Mouse (Mus musculus): ENCODE results near the gene Btn2a2. TPM values are rescaled to one million over a fixed set of nuclear protein-coding genes. Genes with fewer than 3 reads are reported as not detected.

Gene Btn2a2
- not detected in 2 replicates for polyA plus RNA-seq (2012)

DNA sequence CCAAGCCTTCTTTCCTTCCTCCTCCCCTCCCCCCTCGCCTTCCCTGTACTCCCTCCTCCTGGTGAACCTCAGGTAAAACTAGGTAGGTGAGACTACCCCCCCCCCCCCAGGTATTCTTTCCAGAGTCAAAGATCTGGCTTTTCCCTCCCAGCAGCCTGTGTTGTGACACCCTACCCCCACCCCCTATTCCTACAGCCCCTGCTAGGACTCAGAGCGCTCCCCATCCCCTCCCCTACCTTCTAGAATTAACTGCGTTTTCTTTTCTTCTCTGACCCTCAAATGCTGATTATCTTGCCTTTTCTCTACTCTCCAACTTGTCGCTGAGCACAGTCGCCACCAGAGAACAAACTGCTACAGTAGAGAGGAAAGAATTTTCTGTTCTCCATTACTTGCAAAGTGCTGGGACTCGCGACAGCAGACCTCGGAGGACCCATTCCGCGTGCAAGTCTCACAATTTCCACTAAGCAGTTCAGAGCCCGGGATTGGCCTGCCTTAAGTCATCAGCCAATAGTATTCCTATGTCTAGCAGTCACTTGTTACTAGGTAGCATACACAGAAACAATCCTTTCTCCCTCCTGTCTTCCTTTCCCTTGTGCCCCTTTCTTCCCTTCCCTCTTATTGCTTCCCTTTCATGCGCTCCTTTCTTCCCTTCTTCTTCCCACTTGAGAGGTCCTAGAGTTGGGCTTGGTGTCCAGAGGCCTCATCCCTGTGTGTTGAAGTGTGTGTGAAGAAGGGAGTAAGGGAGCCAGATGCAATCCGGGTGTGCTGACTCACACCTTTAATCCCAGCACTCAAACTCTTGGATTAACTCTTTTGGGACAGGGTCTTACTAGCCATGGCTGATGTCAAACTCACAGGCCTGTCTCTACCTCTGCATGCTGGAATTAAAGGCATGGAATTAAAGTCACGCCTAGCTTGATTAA, at the start of gene Btn2a2:
Gene Btn2a2 (minus strand): TSS at position 458 of the 923 bp plus-strand sequence.

DNA sequence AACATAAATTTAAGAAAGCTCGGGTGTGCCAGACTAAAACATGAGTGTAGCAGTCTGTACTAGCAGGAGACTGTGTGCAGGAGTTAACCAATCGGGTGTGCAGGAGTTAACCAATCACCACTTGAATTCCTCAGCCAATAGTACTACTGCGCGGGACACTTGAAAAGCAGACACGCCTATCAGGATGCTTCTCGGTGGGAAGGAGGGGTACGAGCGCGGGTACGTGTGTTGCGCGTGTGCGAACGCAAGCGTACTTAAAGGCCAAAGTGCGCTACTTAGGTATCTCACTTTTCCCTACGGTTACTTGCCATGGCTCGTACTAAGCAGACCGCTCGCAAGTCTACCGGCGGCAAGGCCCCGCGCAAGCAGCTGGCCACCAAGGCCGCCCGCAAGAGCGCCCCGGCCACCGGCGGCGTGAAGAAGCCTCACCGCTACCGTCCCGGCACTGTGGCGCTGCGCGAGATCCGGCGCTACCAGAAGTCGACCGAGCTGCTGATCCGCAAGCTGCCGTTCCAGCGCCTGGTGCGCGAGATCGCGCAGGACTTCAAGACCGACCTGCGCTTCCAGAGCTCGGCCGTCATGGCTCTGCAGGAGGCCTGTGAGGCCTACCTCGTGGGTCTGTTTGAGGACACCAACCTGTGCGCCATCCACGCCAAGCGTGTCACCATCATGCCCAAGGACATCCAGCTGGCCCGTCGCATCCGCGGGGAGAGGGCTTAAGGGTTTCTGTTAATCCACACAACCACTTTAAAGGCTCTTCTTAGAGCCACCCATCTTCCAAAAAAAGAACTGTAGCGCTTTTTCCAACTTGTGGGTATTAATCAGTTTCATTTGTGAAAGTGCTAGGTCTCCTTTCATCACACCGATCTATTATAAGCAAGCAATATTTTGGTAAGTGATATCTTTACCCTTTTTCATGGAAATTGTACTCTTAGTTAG, 46.7 kb upstream of the Btn2a2 start, which contains the start of gene Hist1h3g:
Gene Hist1h3g (plus strand): TSS at position 286 of the 939 bp plus-strand sequence.

DNA sequence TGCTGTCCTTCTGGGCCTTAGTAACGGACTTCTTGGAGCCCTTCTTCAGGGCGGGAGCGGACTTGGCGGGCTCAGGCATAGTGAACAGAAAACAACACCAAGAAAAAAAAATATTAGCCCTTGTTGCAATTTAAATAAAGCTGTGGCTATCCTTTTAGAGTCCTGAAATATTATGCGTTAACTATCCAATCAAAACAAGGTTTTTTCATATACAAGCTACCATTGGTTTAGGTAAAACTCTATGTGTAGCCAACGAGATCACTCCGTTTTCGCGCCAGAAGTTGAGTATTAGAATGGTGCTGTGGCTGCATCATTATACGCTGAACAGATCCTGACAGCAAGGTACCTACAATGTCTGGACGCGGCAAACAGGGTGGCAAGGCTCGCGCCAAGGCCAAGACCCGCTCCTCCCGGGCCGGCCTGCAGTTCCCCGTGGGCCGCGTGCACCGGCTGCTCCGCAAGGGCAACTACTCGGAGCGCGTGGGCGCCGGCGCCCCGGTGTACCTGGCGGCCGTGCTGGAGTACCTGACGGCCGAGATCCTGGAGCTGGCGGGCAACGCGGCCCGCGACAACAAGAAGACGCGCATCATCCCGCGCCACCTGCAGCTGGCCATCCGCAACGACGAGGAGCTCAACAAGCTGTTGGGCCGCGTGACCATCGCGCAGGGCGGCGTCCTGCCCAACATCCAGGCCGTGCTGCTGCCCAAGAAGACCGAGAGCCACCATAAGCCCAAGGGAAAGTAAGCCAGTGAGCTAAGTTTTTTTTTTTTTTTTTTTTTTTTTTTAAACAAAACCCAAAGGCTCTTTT, 45.1 kb upstream of the Btn2a2 start, which contains the start of gene Hist1h2af:
Gene Hist1h2af (plus strand): TSS at position 347 of the 808 bp plus-strand sequence.

DNA sequence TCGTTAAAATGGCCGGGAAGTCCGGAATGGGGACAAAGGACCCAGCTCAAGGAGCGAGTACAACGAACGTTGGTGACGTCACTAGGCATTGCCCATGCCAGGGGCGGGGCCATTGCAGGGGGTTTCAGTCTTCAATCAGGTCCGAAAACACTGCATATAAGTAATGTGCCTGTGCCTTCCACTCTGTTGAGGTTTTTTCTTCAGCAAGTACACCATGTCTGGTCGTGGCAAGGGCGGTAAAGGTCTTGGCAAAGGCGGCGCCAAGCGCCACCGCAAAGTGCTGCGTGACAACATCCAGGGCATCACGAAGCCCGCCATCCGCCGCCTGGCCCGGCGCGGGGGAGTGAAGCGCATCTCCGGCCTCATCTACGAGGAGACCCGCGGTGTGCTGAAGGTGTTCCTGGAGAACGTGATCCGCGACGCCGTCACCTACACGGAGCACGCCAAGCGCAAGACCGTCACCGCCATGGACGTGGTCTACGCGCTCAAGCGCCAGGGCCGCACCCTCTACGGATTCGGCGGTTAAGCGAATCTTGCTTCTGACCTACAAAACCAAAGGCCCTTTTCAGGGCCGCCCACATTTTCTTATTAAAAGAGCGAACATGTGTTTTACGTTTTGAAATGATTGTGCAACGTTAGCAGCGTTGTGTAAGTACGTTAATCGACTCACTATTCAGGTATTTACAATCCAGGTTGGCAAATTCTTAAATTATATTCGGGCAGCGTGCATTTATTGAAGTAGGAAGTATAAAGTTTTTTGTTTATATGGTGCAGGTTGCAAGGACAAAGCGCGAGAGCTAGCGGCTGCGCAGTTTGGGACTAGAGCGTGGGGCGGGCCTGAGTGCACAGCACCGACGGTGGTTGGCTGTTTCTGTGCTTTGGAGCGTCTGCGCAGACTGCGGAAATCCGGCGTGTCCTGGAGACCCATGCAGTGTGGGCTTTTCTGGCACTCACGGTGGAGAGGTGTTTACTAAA, 42.5 kb upstream of the Btn2a2 start, which contains the start of gene Hist1h4h:
Gene Hist1h4h (plus strand): TSS at position 150 of the 975 bp plus-strand sequence.

DNA sequence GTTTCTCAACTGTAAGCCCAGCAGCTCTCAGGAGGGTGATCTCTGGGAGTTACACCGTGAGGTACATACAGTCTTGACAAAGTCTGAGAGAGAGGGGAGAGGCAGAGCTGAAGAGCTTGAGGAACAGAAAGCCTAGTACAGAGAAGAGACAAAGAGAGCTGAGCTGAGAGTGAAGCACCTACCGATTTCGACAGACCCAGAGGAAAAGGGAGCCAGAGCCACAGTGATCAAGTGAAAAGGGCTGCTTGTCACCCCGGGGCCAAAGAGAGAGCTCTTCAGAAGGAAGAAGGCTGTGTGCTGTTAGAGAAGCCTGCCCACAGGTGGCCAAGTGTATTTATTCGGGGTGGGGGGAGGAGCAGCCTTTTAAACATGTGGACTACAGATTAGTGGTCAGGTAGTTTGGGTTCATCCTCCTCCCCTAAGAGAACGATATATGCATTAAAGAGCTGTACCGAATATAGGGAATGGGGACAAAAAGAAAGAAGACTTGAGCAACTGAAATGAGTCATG, 23.0 kb downstream of the Btn2a2 start, which contains the start of gene Btn1a1:
Gene Btn1a1 (minus strand): TSS at position 302 of the 510 bp plus-strand sequence.

Other genes starting within 250 kb of the Btn2a2 start
- not detected in 2 replicates for gene Vmn1r223, start 241.7 kb downstream of the Btn2a2 start, polyA plus RNA-seq (2012)
- 0.45 and 1.00 TPM in 2 replicates for gene Zfp322a, start 119.6 kb downstream of the Btn2a2 start, polyA plus RNA-seq (2012)
- gene Abt1, start 65.0 kb downstream of the Btn2a2 start, polyA plus RNA-seq (2012), result 10.5 and 13.8 TPM in 2 replicates
- not detected in 2 replicates for gene Btn1a1, start 23.0 kb downstream of the Btn2a2 start, polyA plus RNA-seq (2012)
- gene Hist1h4h, start 42.2 kb upstream of the Btn2a2 start, polyA plus RNA-seq (2012), result 33.5 and 38.6 TPM in 2 replicates
- 81.4 and 86.9 TPM in 2 replicates for gene Hist1h2af, start 45.0 kb upstream of the Btn2a2 start, polyA plus RNA-seq (2012)
- gene Hist1h3g, start 46.6 kb upstream of the Btn2a2 start, polyA plus RNA-seq (2012), result 19.0 and 22.6 TPM in 2 replicates
- gene Hist1h2bh, start 54.5 kb upstream of the Btn2a2 start, polyA plus RNA-seq (2012), result 2.5 and 3.3 TPM in 2 replicates
- gene Hist1h3f, start 55.2 kb upstream of the Btn2a2 start, polyA plus RNA-seq (2012), result 5.5 and 6.8 TPM in 2 replicates
- gene Hist1h4f, start 62.8 kb upstream of the Btn2a2 start, polyA plus RNA-seq (2012), result 13.2 and 18.3 TPM in 2 replicates
- 0.77 and 1.7 TPM in 2 replicates for gene Hist1h1d, start 64.4 kb upstream of the Btn2a2 start, polyA plus RNA-seq (2012)
- 18.9 and 21.1 TPM in 2 replicates for gene Hist1h3e, start 73.5 kb upstream of the Btn2a2 start, polyA plus RNA-seq (2012)
- gene Hist1h2ae, start 82.4 kb upstream of the Btn2a2 start, polyA plus RNA-seq (2012), result 16.2 and 16.7 TPM in 2 replicates
- gene Hist1h2bg, start 82.5 kb upstream of the Btn2a2 start, polyA plus RNA-seq (2012), result 46.4 and 66.4 TPM in 2 replicates
- gene Hist1h2bf, start 85.3 kb upstream of the Btn2a2 start, polyA plus RNA-seq (2012), result 3.1 and 11.2 TPM in 2 replicates
- gene Hist1h2ad, start 85.5 kb upstream of the Btn2a2 start, polyA plus RNA-seq (2012), result 5.5 and 5.7 TPM in 2 replicates
- gene Hist1h3d, start 86.9 kb upstream of the Btn2a2 start, polyA plus RNA-seq (2012), result 6.4 and 7.1 TPM in 2 replicates
- 9.9 and 17.2 TPM in 2 replicates for gene Hist1h4d, start 92.7 kb upstream of the Btn2a2 start, polyA plus RNA-seq (2012)
- 0.79 and 1.1 TPM in 2 replicates for gene Hist1h2be, start 132.3 kb upstream of the Btn2a2 start, polyA plus RNA-seq (2012)
- 9.0 and 14.7 TPM in 2 replicates for gene Hist1h1e, start 133.7 kb upstream of the Btn2a2 start, polyA plus RNA-seq (2012)
- 7.2 TPM in 2 replicates for gene Hist1h2ac, start 195.1 kb upstream of the Btn2a2 start, polyA plus RNA-seq (2012)
- gene Hist1h2bc, start 195.3 kb upstream of the Btn2a2 start, polyA plus RNA-seq (2012), result 66.3 and 70.6 TPM in 2 replicates
- 0.27 TPM in 1 of 2 replicates, not detected in the other for gene Hist1h1t, start 207.0 kb upstream of the Btn2a2 start, polyA plus RNA-seq (2012)
- 4.5 and 10.6 TPM in 2 replicates for gene Hist1h4c, start 209.6 kb upstream of the Btn2a2 start, polyA plus RNA-seq (2012)
- 8.0 and 15.2 TPM in 2 replicates for gene Hfe, start 222.0 kb upstream of the Btn2a2 start, polyA plus RNA-seq (2012)
- 100 and 116 TPM in 2 replicates for gene Hist1h1c, start 250.0 kb upstream of the Btn2a2 start, polyA plus RNA-seq (2012)